Mouse (Mus musculus) megakaryocyte, embryonic 14.5 days (primary cell): Measurements from ENCODE around the gene Synrg.

Experiments
- FLI1 ChIP-seq: IDR thresholded peaks from 2 replicates; pipeline ENCODE4 v1.6.1; 2012; ENCODE audit warnings: low read length, inconsistent platforms, mixed read lengths
- GATA1 ChIP-seq: IDR thresholded peaks from 3 replicates; pipeline ENCODE4 v1.6.1; 2012; ENCODE audit warnings: mixed read lengths, low read length, inconsistent platforms, borderline replicate concordance

DNA sequence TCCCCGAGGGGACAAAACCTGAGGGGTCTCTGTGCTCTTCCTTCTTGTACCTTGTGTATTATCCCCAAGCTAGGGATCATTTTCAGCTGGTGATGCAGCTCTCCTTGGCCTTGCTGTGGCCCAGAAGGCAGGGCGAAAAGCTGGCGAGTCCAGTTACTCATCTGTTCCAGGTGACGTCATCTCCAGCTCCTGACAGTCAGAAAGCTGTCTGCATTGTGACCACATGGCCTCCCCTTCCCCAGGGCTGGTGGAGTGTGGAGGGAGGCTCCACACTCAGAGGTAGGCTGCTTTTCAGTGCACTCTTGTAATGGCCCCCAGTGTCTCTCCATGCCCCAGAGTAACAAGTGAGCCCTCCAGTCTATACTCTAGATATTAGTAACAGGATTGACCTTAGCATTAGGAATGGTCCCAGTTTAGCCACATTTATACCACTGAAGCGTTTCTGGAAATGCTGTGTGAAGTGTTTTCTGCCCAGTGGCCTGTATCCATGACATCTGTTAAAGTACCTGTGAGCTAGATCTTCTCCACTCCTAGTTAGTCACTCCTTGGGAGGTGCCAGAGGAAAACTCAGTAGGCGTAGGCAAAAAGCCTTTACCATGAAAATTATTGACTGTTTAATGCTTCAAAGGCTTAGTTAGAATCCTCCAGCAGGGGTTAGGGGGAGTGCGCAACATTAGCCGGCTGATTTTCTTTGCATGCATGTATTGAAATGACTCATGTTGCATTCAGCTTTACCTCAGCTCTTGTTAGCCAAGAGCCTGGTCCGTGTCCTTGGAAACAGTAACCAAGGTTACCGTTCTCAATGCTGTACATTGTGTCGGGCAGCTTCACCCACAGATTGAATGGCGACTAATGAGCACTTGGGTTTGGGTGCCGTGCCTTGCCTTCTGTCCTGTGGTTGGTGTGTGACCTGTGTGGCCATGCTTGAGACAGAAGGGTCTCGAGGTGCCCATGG is 78.9 kb downstream of the Synrg start:
- no peak for TF ChIP-seq GATA1
- no peak for TF ChIP-seq FLI1
